Mouse (Mus musculus) adrenal gland, postnatal 0 days (tissue): ENCODE results near the gene Vmn2r27. TPM values are rescaled to one million over a fixed set of nuclear protein-coding genes. Genes with fewer than 3 reads are reported as not detected.

Experiments used
- polyA plus RNA-seq: library from polyadenylated mRNA; unstranded; fragments of >200 nt; fragmentation: Nextera tagmentation; extraction: Ambion mirVana; gene quantifications from 2 replicates; pipeline ENCODE4 v1.2.1, GENCODE M21; 2015

Vmn2r27 gene
- not detected in 2 replicates for polyA plus RNA-seq

DNA sequence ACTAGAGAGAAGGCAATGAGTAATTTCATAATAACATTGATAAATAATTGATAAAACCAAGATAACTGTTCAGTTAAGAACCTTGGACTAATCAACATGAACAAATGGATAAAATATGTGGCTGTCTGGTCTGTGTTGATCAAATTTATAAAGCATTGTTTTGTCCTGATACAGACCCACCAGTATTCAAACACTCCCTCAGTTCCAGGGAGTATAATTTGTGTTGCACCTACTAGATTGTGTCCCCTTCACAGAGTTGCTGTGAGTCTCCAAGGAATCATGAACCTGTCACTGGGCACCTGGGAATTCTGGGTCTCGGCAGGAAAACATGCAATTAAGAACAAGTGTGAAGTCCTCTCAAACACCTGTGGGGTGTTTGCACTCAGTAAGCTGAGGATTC is at the start of gene Vmn2r27:
Gene Vmn2r27 (minus strand): TSS at position 101 of the 400 bp plus-strand sequence.

Other genes starting within 250 kb of the Vmn2r27 start
- gene Vmn2r26, start 207.3 kb downstream of the Vmn2r27 start, polyA plus RNA-seq, result not detected in 2 replicates
- 5.9 and 6.3 TPM in 2 replicates for gene Cd163, start 72.8 kb upstream of the Vmn2r27 start, polyA plus RNA-seq
- gene Pex5, start 183.2 kb upstream of the Vmn2r27 start, polyA plus RNA-seq, result 29.1 and 44.4 TPM in 2 replicates
- gene Clstn3, start 232.9 kb upstream of the Vmn2r27 start, polyA plus RNA-seq, result 9.3 and 9.4 TPM in 2 replicates